Comparison of ENCODE assay signal across 12 mouse cellular contexts in the genomic region with DNA sequence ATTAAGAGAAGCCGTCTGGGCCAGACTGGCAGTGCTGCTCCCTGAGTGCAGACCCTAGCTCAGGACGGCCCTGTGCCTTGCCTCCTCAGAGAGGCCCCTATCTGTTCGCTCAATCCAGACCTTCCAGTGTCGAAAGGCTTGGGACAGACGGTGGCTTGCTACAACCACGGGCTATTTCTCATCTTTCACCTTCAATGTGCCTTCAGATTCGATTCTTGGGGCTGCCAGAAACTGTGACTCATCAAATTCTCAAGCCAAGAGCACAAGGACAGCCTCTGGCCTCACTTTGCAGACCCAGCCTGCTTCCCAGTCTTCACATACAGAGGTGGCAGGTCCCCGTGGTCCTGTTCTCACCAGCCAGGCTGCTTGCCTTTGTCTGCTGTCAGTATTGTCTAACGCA.
DNase-seq lines count a peak whose midpoint lies in the region; ATAC-seq lines count a peak whose summit lies in the region.
"Had no signal": no experiment of that assay in that cellular context is flagged by ENCODE, and none has a peak within 500 bp of the region (broad histone marks: within the 10 kb centered on the region; RNA-seq: fewer than 3 reads in every experiment).

No protein-coding gene starts in this region.

- H3K4me3 ChIP-seq in kidney, embryonic 16.5 days (ENCODE audit: low read length) = no peak overlapping the region
- H3K4me3 ChIP-seq in intestine, embryonic 14.5 days (ENCODE audit: low read depth, low read length) = no peak overlapping the region
- H3K4me3 ChIP-seq in hindbrain, embryonic 12.5 days = no peak overlapping the region
- H3K4me3 ChIP-seq: forebrain, embryonic 13.5 days; limb, embryonic 13.5 days had no signal

- 54% methylated on average over 9 of the region's 9 CpGs for WGBS in kidney, embryonic 16.5 days
- WGBS in intestine, embryonic 14.5 days = 40% methylated on average over 9 of the region's 9 CpGs
- 66% methylated on average over 9 of the region's 9 CpGs for WGBS in hindbrain, embryonic 12.5 days

- DNase-seq in kidney, adult 11 months = peak; percentile 44
- peak; percentile 91 for DNase-seq in 3T3-L1 (ENCODE audit: low read depth, low spot score)
- DNase-seq in adipocyte (ENCODE audit: low spot score) = peak; percentile 96
- no peak for DNase-seq in intestine, embryonic 14.5 days (ENCODE audit: low spot score)
- no peak for DNase-seq in layer of hippocampus, adult 8-10 months (ENCODE audit: low spot score in 2 of 2)
- DNase-seq in retina, embryonic 14.5 days (ENCODE audit: low spot score) = no peak
- DNase-seq: cerebellum, adult 2 months had no signal

- H3K4me2 ChIP-seq in kidney, embryonic 16.5 days (replicated peaks; ENCODE audit: low read depth, low read length) = no peak overlapping the region
- no peak overlapping the region for H3K4me2 ChIP-seq in intestine, embryonic 14.5 days (ENCODE audit: low read length)
- H3K4me2 ChIP-seq in hindbrain, embryonic 12.5 days (replicated peaks) = no peak overlapping the region
- H3K4me2 ChIP-seq: forebrain, embryonic 13.5 days; limb, embryonic 13.5 days had no signal

- no peaks in the 10 kb centered on the region for H3K36me3 ChIP-seq in kidney, embryonic 16.5 days (ENCODE audit: insufficient read depth, low read length)
- no peaks in the 10 kb centered on the region for H3K36me3 ChIP-seq in intestine, embryonic 14.5 days (ENCODE audit: control insufficient read depth, insufficient read depth, low read length)
- H3K36me3 ChIP-seq in hindbrain, embryonic 12.5 days = no peaks in the 10 kb centered on the region
- H3K36me3 ChIP-seq: limb, embryonic 13.5 days had no signal

- no peak for ATAC-seq in kidney, embryonic 16.5 days (ENCODE audit: low FRiP score, low TSS enrichment)
- peak; percentile 60; the same call in 1 of the 2 replicates for ATAC-seq in intestine, embryonic 14.5 days (replicated peaks; ENCODE audit: low FRiP score, low TSS enrichment, low read depth)
- ATAC-seq in hindbrain, embryonic 12.5 days (ENCODE audit: low FRiP score) = no peak
- ATAC-seq: forebrain, embryonic 13.5 days; hindbrain, embryonic 16.5 days had no signal

- 0 out of 2 replicates have a peak, but pooled peaks cover 4% of the 10 kb centered on the region for H3K4me1 ChIP-seq in kidney, embryonic 16.5 days (ENCODE audit: insufficient read depth, low read length)
- H3K4me1 ChIP-seq in intestine, embryonic 14.5 days (replicated peaks; ENCODE audit: control insufficient read depth, insufficient read depth, low read length) = 0 out of 2 replicates have a peak, but pooled peaks cover 6% of the 10 kb centered on the region
- no peaks in the 10 kb centered on the region for H3K4me1 ChIP-seq in hindbrain, embryonic 12.5 days
- H3K4me1 ChIP-seq: forebrain, embryonic 13.5 days had no signal

- H3K9ac ChIP-seq in kidney, embryonic 16.5 days (replicated peaks; ENCODE audit: low read length) = no peak overlapping the region
- no peak overlapping the region for H3K9ac ChIP-seq in intestine, embryonic 14.5 days (ENCODE audit: low read length)
- no peak overlapping the region for H3K9ac ChIP-seq in hindbrain, embryonic 12.5 days
- H3K9ac ChIP-seq: forebrain, embryonic 13.5 days; limb, embryonic 13.5 days had no signal

- H3K27me3 ChIP-seq in kidney, embryonic 16.5 days (ENCODE audit: insufficient read depth, low read length) = no peaks in the 10 kb centered on the region
- H3K27me3 ChIP-seq in intestine, embryonic 14.5 days (replicated peaks; ENCODE audit: control insufficient read depth, insufficient read depth, low read length) = no peaks in the 10 kb centered on the region
- H3K27me3 ChIP-seq in hindbrain, embryonic 12.5 days = no peaks in the 10 kb centered on the region
- H3K27me3 ChIP-seq: forebrain, embryonic 13.5 days; limb, embryonic 13.5 days had no signal

- H3K9me3 ChIP-seq in kidney, embryonic 16.5 days (ENCODE audit: low read length) = no peaks in the 10 kb centered on the region
- H3K9me3 ChIP-seq in intestine, embryonic 14.5 days (ENCODE audit: control insufficient read depth, low read length) = no peaks in the 10 kb centered on the region
- H3K9me3 ChIP-seq in hindbrain, embryonic 12.5 days (replicated peaks) = no peaks in the 10 kb centered on the region
- H3K9me3 ChIP-seq: forebrain, embryonic 13.5 days; limb, embryonic 13.5 days had no signal

- no peak overlapping the region for H3K27ac ChIP-seq in kidney, embryonic 16.5 days (ENCODE audit: low read length)
- no peak overlapping the region for H3K27ac ChIP-seq in intestine, embryonic 14.5 days (ENCODE audit: low read depth)
- H3K27ac ChIP-seq in hindbrain, embryonic 12.5 days = no peak overlapping the region
- H3K27ac ChIP-seq: forebrain, embryonic 13.5 days; limb, embryonic 13.5 days had no signal

Comparison
In these comparisons a context has a peak if more than half of its experiments do, and no peak if none do; other contexts are left out.
1. DNase-seq: peak in kidney, adult 11 months (single experiment), 3T3-L1 (single experiment) and adipocyte (single experiment); none in intestine, embryonic 14.5 days (single experiment), layer of hippocampus, adult 8-10 months (0 of 2) and retina, embryonic 14.5 days (single experiment).